Mouse (Mus musculus): Measurements from ENCODE around the gene Vstm5.

DNA sequence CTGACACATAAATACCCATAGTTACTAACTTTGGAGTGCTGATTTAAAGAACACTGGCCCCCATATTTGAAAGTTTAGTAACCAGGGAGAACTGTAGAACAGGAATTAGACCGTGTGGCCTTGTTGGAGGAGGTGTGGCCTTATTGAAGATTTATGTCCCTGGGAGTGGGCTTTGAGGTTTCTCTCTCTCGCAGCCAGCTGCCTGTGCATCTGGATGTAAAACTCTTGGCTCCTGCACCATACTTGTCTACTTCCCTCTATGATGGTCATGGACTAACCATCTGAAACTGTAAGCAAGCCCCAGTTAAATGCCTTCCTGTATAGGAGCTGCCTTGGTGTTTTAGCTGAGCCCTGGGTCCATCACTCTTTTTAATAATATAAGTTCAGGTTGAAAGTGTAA, 59.6 kb downstream of the Vstm5 start:
- no peak for TF ChIP-seq CTCF (IDR thresholded peaks at IDR 0.05)
- TF ChIP-seq EP300 (IDR thresholded peaks at IDR 0.05) = no peak
